Mouse (Mus musculus): Measurements from ENCODE around the gene Begain.

DNA sequence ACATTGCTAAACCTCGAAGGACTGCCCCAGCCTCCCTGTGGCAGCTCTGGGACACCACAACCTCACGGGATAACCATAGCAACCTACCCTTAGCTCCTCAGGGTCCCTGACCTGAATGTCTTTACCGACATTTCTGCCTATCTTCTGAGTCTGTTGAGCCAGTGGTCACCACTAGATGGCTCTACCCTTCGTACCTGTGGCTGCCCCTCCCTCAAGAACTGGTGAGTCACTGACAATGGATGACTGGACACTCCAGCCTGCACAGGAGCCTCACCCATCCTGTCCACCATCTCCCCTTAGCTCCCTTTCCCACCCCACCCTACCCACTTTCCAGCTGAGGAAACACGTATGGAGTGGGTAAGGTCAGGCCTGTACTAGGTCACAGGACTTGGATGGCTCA is 23.5 kb downstream of the Begain start:
- TF ChIP-seq CTCF (IDR thresholded peaks at IDR 0.05; ENCODE audit: extremely low read depth, insufficient read depth, insufficient read length, insufficient replicate concordance) (peak; percentile 22; the same call in 1 of the 2 replicates), POLR2A (IDR thresholded peaks at IDR 0.05; ENCODE audit: low read depth, low read length) (no peak)
